Mouse (Mus musculus): ENCODE data around the gene Cldn2.

DNA sequence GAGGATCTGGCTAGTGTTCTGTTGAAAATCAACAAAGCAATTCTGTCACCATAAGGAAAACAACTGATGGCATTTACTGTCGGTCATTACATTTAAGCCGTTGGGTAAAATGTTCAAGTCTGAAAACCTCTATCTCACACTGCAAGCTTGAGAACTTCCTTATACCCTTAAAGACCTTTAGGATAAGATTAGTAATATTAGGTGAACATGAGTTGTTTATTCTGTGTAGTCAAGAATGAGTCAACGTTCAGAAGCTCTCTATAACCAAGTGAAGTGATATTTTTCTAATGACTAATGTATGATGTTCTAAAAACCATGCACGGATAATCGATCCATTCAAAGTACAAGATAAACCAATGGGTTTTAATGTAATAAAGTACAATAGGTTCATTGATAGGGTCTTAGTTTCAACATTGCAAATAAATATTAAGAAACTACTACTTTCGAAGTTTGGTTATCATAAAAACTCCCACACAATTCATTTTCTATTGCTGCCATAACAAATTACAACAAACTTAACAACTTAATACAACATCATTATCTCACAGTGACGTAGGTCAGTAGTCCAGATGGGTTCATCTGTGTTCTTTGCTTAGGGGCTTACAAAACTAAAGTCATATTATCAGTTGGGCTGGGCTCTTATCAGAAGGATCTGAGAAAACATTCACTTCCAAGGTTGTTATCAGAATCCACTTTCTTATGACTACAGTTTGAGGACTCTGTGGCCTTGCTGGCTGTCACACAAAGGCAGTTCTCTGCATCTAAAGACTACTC is 6.4 kb upstream of the Cldn2 start:
- no peak for TF ChIP-seq NRF1 (IDR thresholded peaks at IDR 0.05; ENCODE audit: insufficient read depth, low read depth, low read length, poor library complexity, severe bottlenecking)
- TF ChIP-seq E2F4 (IDR thresholded peaks at IDR 0.05; ENCODE audit: borderline replicate concordance, low read depth, low read length): no peak
- peak; percentile 36; the same call in 1 of the 2 replicates for TF ChIP-seq ETS1 (IDR thresholded peaks at IDR 0.05; ENCODE audit: low read depth, low read length)
- no peak for TF ChIP-seq CTCF (IDR thresholded peaks at IDR 0.05 in 2 of 3, conservative IDR thresholded peaks at IDR 0.05 in 1 of 3; ENCODE audit: control insufficient read depth in 1 of 3, insufficient read depth in 1 of 3, low read depth in 2 of 3, low read length in 3 of 3, poor library complexity in 1 of 3, severe bottlenecking in 1 of 3)
